Mouse (Mus musculus) heart, adult 2 months (tissue): ENCODE data around the gene Pde8b. TPM values are rescaled to one million over a fixed set of nuclear protein-coding genes. Genes with fewer than 3 reads are reported as not detected.

Source experiments
- DNase-seq, 2 experiments: peaks; one replicate each; pipeline ENCODE4 v3.0.0; 2021
- H3K27ac ChIP-seq: fragments of 200-600 bp; 2 replicates; pipeline ENCODE4 v1.8.1; 2022
- H3K27me3 ChIP-seq: fragments of 200-500 bp; 2 replicates; pipeline ENCODE4 v1.6.1; 2012; ENCODE audit warnings: mild to moderate bottlenecking, low read length, inconsistent platforms, mixed read lengths; ENCODE audit not compliant: control insufficient read depth, insufficient read depth
- H3K36me3 ChIP-seq: fragments of 200-500 bp; 2 replicates; pipeline ENCODE4 v1.6.1; 2012; ENCODE audit warnings: low read length, inconsistent platforms; ENCODE audit not compliant: control insufficient read depth, insufficient read depth
- H3K4me1 ChIP-seq: fragments of 200-500 bp; 2 replicates; pipeline ENCODE4 v1.6.1; 2011; ENCODE audit warnings: low read length; ENCODE audit not compliant: control insufficient read depth, insufficient read depth
- H3K4me3 ChIP-seq: fragments of 200-600 bp; 2 replicates; pipeline ENCODE4 v1.8.1; 2022
- H3K79me2 ChIP-seq: fragments of 200-500 bp; replicated peaks from 2 replicates; pipeline ENCODE4 v1.6.1; 2012; ENCODE audit warnings: mild to moderate bottlenecking, inconsistent platforms, low read length, moderate library complexity, mixed read lengths; ENCODE audit not compliant: control insufficient read depth, insufficient read depth
- H3K9ac ChIP-seq: fragments of 200-500 bp; 2 replicates; pipeline ENCODE4 v1.6.1; 2012; ENCODE audit warnings: low read depth, mild to moderate bottlenecking, control low read depth, inconsistent platforms, low read length, mixed read lengths
- CTCF ChIP-seq: fragments of 200-600 bp; IDR thresholded peaks from 2 replicates; pipeline ENCODE4 v1.8.1; 2022; ENCODE audit warnings: antibody characterized with exemption, mild to moderate bottlenecking, moderate library complexity
- EP300 ChIP-seq: fragments of 200-500 bp; IDR thresholded peaks from 2 replicates; pipeline ENCODE4 v1.6.1; 2011; ENCODE audit warnings: low read depth, low read length, control low read depth; ENCODE audit not compliant: insufficient read depth
- POLR2A ChIP-seq: fragments of 200-500 bp; IDR thresholded peaks from 2 replicates; pipeline ENCODE4 v1.6.1; 2011; ENCODE audit warnings: mild to moderate bottlenecking, low read depth, low read length, control low read depth; ENCODE audit not compliant: insufficient read depth
- WGBS: fragments of 180-500 bp; shearing (Covaris S2); methylation state at CpG from one replicate; pipeline ENCODE4 v1.1.7; 2018; 5-methylcytosine and 5-hydroxymethylcytosine counted together
- intact Hi-C: fragments of 180-260 bp; cut with DNase I; formaldehyde crosslinking; loops from one replicate; pipeline ENCODE4 v1.15.1; 2025
- polyA plus RNA-seq: library from polyadenylated mRNA; depleted of rRNA; stranded (reverse); fragments of >200 nt; gene quantifications from 2 replicates; pipeline ENCODE4 v1.2.3, GENCODE M21; 2012
- total RNA-seq, 2 experiments: library from RNA; stranded (reverse); gene quantifications; 2 replicates each; pipeline ENCODE4 v1.2.3; 2021

Pde8b gene
- total and polyA plus RNA-seq, 3 experiments: 1.7 to 5.0 (median 2.6) TPM

DNA sequence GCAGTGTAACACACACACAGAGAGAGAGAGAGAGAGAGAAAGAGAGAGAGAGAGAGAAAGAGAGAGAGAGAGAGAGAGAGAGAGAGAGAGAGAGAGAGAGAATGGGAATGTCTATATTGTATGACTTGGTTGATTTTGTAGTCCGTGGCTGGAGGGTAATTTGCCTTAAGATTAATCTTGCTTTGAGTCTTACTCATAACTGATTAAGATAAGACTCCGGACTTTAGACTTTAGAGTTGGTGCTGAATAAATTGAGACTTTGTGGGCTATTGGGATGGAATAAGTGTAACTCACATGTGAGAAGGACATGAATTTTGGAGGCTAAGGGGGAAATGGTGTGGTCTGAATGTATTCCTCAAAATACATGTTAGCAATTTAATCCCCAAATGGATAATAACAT, 7.1 kb downstream of the Pde8b start:
- TF ChIP-seq CTCF: no peak
- no peak for TF ChIP-seq EP300
- TF ChIP-seq POLR2A: no peak
- no peaks in the 10 kb centered on the region for H3K4me1 ChIP-seq
- no peak overlapping the region for H3K9ac ChIP-seq
- H3K4me3 ChIP-seq: no peak overlapping the region
- H3K27ac ChIP-seq: no peak overlapping the region
- 0 out of 2 replicates have a peak, but pooled peaks cover under 1% of the 10 kb centered on the region for H3K27me3 ChIP-seq
- no peak for DNase-seq
- intact Hi-C loops: no loop called here
- H3K36me3 ChIP-seq: no peaks in the 10 kb centered on the region
- H3K79me2 ChIP-seq: no peaks in the 10 kb centered on the region
- WGBS: 66% methylated on average over 2 of the region's 2 CpGs

DNA sequence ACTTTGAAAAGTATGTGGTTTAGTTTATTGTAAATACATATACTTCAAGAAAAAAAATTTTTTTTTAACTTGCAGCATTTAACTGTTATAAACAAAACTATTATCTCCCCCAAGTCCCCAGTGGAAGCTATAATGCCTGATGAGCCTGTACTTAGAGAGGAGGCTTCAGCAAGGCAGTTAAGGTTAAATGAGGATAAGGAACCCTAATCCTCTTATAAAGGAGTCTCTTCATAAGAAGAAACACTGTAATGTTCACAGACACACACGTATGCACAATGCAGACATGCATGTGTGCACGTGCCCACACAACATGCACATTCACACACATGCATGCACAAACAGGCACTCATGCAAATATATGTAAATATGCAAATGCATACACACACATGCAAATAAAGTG, 12.6 kb downstream of the Pde8b start:
- Histone ChIP-seq H3K36me3 (no peaks in the 10 kb centered on the region), H3K4me1 (no peaks in the 10 kb centered on the region), H3K4me3 (no peak overlapping the region), H3K79me2 (no peaks in the 10 kb centered on the region), H3K27ac (no peak overlapping the region), H3K27me3 (no peaks in the 10 kb centered on the region), H3K9ac (no peak overlapping the region)
- TF ChIP-seq CTCF (no peak), EP300 (no peak), POLR2A (no peak)
- intact Hi-C loops: no loop called here
- WGBS: 97% methylated on average over 2 of the region's 2 CpGs
- DNase-seq: no peak

DNA sequence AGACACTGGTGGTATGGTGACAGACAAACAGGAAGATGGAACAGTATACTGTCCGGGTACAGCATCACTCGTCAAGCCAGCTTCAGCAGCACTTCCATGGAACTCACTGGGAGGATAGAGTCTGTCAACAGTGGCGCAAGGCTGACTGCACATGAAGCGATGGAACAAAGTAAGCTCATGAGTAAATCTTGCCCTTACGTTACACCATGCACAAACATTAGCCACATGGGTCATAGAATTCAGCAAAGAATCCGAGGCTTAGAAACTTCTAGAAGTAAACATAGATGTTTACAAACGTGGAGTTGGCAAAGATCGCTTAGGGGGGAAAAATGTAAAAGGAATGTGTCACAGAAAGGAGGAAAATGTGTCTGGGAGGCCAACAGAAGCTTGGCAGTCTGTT, 14.9 kb downstream of the Pde8b start:
- intact Hi-C loops: no loop called here
- H3K9ac ChIP-seq: no peak overlapping the region
- H3K27me3 ChIP-seq: no peaks in the 10 kb centered on the region
- no peak for TF ChIP-seq EP300
- no peak for TF ChIP-seq POLR2A
- H3K4me3 ChIP-seq: no peak overlapping the region
- DNase-seq: no peak
- H3K79me2 ChIP-seq: no peaks in the 10 kb centered on the region
- H3K27ac ChIP-seq: no peak overlapping the region
- WGBS: 80% methylated on average over 8 of the region's 8 CpGs
- H3K4me1 ChIP-seq: no peaks in the 10 kb centered on the region
- H3K36me3 ChIP-seq: no peaks in the 10 kb centered on the region

DNA sequence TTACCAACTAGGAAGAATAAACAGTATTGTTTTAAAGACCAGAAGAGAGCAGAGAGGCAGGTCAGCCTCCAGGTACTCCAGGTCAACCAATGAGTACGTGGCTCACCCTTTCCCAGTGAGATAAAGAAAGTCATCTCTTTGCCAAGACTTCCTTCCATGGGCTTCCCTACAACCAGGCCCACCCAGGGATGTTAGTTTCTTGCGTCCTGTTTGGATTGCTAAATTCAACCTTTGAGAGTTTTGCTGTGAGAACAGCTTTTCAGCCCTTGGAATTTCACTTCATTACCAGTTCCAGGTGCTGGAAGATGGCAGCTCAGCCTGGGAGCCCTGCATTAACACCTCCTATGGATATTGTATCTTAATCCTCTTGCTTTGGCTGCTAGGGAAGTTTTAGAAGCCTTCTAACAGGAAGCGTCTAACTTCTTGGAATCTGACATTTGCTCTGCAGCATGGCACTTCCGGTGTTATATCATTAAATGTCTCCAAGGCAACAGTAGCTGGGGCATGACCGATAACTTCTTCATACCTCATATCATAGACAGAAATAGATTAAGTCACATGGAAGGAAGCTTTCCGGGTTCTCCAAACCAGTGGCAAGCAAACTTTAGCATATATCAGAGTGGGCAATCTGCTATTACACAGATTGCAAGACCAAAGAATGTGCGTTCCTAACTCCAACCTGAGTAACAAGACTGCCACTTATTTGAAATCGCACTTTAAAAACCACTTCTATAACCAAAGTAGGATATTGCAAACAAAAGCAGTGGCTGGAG, 18.6 kb downstream of the Pde8b start:
- WGBS: 47% methylated on average over 8 of the region's 8 CpGs
- Histone ChIP-seq H3K36me3 (no peaks in the 10 kb centered on the region), H3K4me3 (no peak overlapping the region), H3K4me1 (no peaks in the 10 kb centered on the region), H3K27me3 (no peaks in the 10 kb centered on the region), H3K9ac (no peak overlapping the region), H3K79me2 (no peaks in the 10 kb centered on the region), H3K27ac (no peak overlapping the region)
- intact Hi-C loops: no loop called here
- no peak for TF ChIP-seq CTCF
- TF ChIP-seq POLR2A: no peak
- TF ChIP-seq EP300: no peak
- no peak for DNase-seq

DNA sequence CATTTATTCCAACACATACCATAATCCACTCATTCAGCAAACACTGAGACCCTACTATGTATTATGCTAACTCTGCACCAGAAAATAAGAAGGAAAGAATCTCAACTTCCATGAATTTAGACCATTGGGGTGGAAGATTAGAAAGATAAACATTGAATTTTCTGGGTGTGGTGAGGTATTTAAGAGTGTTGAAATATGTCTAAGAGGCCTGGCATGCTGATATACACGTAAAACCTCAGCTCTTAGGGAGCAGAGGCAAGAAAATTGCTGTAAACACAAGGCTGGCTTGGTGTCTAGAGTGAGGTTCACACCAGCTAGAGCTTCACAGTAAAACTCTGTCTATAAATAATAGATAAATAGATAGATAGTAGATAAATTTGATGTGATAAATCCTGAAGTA, 19.8 kb downstream of the Pde8b start:
- Histone ChIP-seq H3K9ac (no peak overlapping the region), H3K4me3 (no peak overlapping the region), H3K4me1 (no peaks in the 10 kb centered on the region), H3K79me2 (no peaks in the 10 kb centered on the region), H3K36me3 (no peaks in the 10 kb centered on the region), H3K27ac (no peak overlapping the region), H3K27me3 (no peaks in the 10 kb centered on the region)
- intact Hi-C loops: no loop called here
- TF ChIP-seq EP300 (no peak), POLR2A (no peak), CTCF (no peak)
- WGBS: 75% methylated on average over 1 of the region's 1 CpGs
- no peak for DNase-seq

DNA sequence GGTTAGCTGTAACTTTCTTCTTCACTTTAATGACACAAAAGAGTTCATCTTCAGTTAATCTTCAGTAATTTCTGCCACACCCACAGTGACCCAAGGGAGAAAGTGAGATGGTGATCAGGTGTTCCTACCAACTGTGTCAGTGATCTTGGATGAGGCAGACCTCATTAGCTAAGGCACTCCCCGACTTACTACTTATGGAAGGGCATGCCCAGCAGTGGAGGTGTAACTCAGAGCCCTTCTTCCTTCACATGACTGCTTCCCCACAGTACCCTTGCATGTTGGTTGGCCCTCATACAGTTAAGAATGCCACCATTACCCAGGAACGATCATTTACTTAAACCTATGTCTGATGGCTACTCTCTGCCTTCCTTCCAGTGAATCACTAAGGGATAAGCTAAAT, 25.6 kb downstream of the Pde8b start:
- intact Hi-C loops: no loop called here
- no peaks in the 10 kb centered on the region for H3K36me3 ChIP-seq
- no peak for DNase-seq
- H3K27ac ChIP-seq: no peak overlapping the region
- no peak for TF ChIP-seq CTCF
- TF ChIP-seq POLR2A: no peak
- no peak for TF ChIP-seq EP300
- no peaks in the 10 kb centered on the region for H3K79me2 ChIP-seq
- WGBS: 77% methylated on average over 2 of the region's 2 CpGs
- H3K27me3 ChIP-seq: peaks cover 4% of the 10 kb centered on the region
- no peak overlapping the region for H3K4me3 ChIP-seq
- no peak overlapping the region for H3K9ac ChIP-seq
- no peaks in the 10 kb centered on the region for H3K4me1 ChIP-seq
